Mouse (Mus musculus) liver, postnatal 0 days (tissue): Measurements from ENCODE around the gene St8sia1.

Experiments used
- CTCF ChIP-seq: sonication (generic); IDR thresholded peaks from 2 replicates; pipeline ENCODE4 v1.5.1; 2016; ENCODE audit warnings: antibody characterized with exemption, low read depth
- EP300 ChIP-seq: IDR thresholded peaks from 2 replicates; pipeline ENCODE4 v1.6.1; 2016; ENCODE audit warnings: antibody characterized with exemption, low read depth, mild to moderate bottlenecking

- no peak for TF ChIP-seq CTCF
- TF ChIP-seq EP300, result no peak
These were observed 145.9 kb downstream of the St8sia1 start for GRCm38 (mm10) chr6:142818306-142818705.
